Mouse (Mus musculus) cerebellum, adult 2 months (tissue): ENCODE measurements around the gene Micall1. TPM values are rescaled to one million over a fixed set of nuclear protein-coding genes. Genes with fewer than 3 reads are reported as not detected.

ENCODE experiments used
- DNase-seq, 2 experiments: peaks; one replicate each; pipeline ENCODE4 v3.0.0; 2021
- H3K27ac ChIP-seq: fragments of 200-500 bp; 2 replicates; pipeline ENCODE4 v1.5.1; 2012; ENCODE audit warnings: low read length, control low read depth, inconsistent platforms; ENCODE audit not compliant: insufficient read depth
- H3K27me3 ChIP-seq: fragments of 200-500 bp; 2 replicates; pipeline ENCODE4 v1.6.1; 2012; ENCODE audit warnings: inconsistent platforms, mild to moderate bottlenecking, low read length, moderate library complexity; ENCODE audit not compliant: control insufficient read depth, insufficient read depth
- H3K4me1 ChIP-seq: fragments of 200-500 bp; 2 replicates; pipeline ENCODE4 v1.6.1; 2011; ENCODE audit warnings: low read length; ENCODE audit not compliant: control insufficient read depth, insufficient read depth
- H3K4me3 ChIP-seq: fragments of 200-500 bp; replicated peaks from 2 replicates; pipeline ENCODE3; 2011; ENCODE audit warnings: mild to moderate bottlenecking, low read depth, low read length, control low read depth; ENCODE audit not compliant: insufficient read depth
- CTCF ChIP-seq: fragments of 200-500 bp; IDR thresholded peaks from 2 replicates; pipeline ENCODE4 v1.5.1; 2011; ENCODE audit warnings: low read depth, mild to moderate bottlenecking, control low read depth, low read length, moderate library complexity, borderline replicate concordance; ENCODE audit not compliant: insufficient read depth
- POLR2A ChIP-seq: fragments of 200-500 bp; IDR thresholded peaks from 2 replicates; pipeline ENCODE4 v1.6.1; 2011; ENCODE audit warnings: low read length, control low read depth, borderline replicate concordance; ENCODE audit not compliant: insufficient read depth
- WGBS: fragments of 180-500 bp; shearing (Covaris S2); methylation state at CpG from one replicate; pipeline ENCODE4 v1.1.7; 2018; 5-methylcytosine and 5-hydroxymethylcytosine counted together
- polyA plus RNA-seq: library from polyadenylated mRNA; depleted of rRNA; stranded (reverse); fragments of >200 nt; gene quantifications from 2 replicates; pipeline ENCODE4 v1.2.3, GENCODE M21; 2012

Micall1 gene
- polyA plus RNA-seq, 1 experiment: 37.0 TPM

- no peak overlapping the region for H3K4me3 ChIP-seq
- no peaks in the 10 kb centered on the region for H3K4me1 ChIP-seq
- no peaks in the 10 kb centered on the region for H3K27me3 ChIP-seq
- WGBS: 44% methylated on average over 7 of the region's 7 CpGs
- no peak for DNase-seq
- no peak overlapping the region for H3K27ac ChIP-seq
- no peak for TF ChIP-seq POLR2A
- no peak for TF ChIP-seq CTCF
These were observed 9.8 kb upstream of the Micall1 start for GRCm38 (mm10) chr15:79098868-79099267.

- 64% methylated on average over 4 of the region's 4 CpGs for WGBS
- TF ChIP-seq CTCF: no peak
- TF ChIP-seq POLR2A: no peak
These were observed 9.2 kb upstream of the Micall1 start for GRCm38 (mm10) chr15:79099456-79099855.

GRCm38 (mm10) chr15:79100391-79100790, 8.3 kb upstream of the Micall1 start:
- 85% methylated on average over 4 of the region's 4 CpGs for WGBS
- Histone ChIP-seq H3K4me3 (no peak overlapping the region), H3K4me1 (no peaks in the 10 kb centered on the region), H3K27ac (no peak overlapping the region), H3K27me3 (no peaks in the 10 kb centered on the region)
- no peak for DNase-seq
- TF ChIP-seq CTCF: no peak

More at GRCm38 (mm10) chr15:79099456-79099855, 9.2 kb upstream of the Micall1 start:
- Histone ChIP-seq H3K4me1 (no peaks in the 10 kb centered on the region), H3K27ac (no peak overlapping the region; the same call in 1 of the 2 replicates), H3K27me3 (no peaks in the 10 kb centered on the region), H3K4me3 (no peak overlapping the region)
- DNase-seq: no peak

- peak overlapping the region; percentile 65; the same call in 1 of the 2 replicates for H3K27ac ChIP-seq
- DNase-seq: no peak
- no peak for TF ChIP-seq CTCF
- no peak for TF ChIP-seq POLR2A
- no peak overlapping the region for H3K4me3 ChIP-seq
- no peaks in the 10 kb centered on the region for H3K27me3 ChIP-seq
- H3K4me1 ChIP-seq: no peaks in the 10 kb centered on the region
These were observed 7.2 kb upstream of the Micall1 start for GRCm38 (mm10) chr15:79101531-79101930.

GRCm38 (mm10) chr15:79103264-79103663, 5.4 kb upstream of the Micall1 start:
- TF ChIP-seq CTCF (no peak), POLR2A (no peak)
- H3K4me3 ChIP-seq: no peak overlapping the region
- H3K4me1 ChIP-seq: no peaks in the 10 kb centered on the region
- no peaks in the 10 kb centered on the region for H3K27me3 ChIP-seq
- WGBS: 46% methylated on average over 10 of the region's 10 CpGs
- DNase-seq: no peak
- peak overlapping the region; percentile 50; the same call in 1 of the 2 replicates for H3K27ac ChIP-seq

- Histone ChIP-seq H3K27me3 (no peaks in the 10 kb centered on the region), H3K4me3 (no peak overlapping the region), H3K4me1 (peaks cover 4% of the 10 kb centered on the region), H3K27ac (no peak overlapping the region)
- TF ChIP-seq CTCF (no peak), POLR2A (no peak)
- DNase-seq: no peak
- WGBS: 59% methylated on average over 2 of the region's 2 CpGs
These were observed 2.9 kb upstream of the Micall1 start for GRCm38 (mm10) chr15:79105804-79106203.

- Histone ChIP-seq H3K27me3 (no peaks in the 10 kb centered on the region), H3K4me3 (no peak overlapping the region), H3K27ac (no peak overlapping the region), H3K4me1 (peaks cover 9% of the 10 kb centered on the region)
- no peak for DNase-seq
- WGBS: 29% methylated on average over 7 of the region's 7 CpGs
- TF ChIP-seq POLR2A (no peak), CTCF (no peak)
These were observed 732 bp upstream of the Micall1 start for GRCm38 (mm10) chr15:79107966-79108365.

- TF ChIP-seq CTCF: no peak
- TF ChIP-seq POLR2A: no peak
- Histone ChIP-seq H3K27me3 (no peaks in the 10 kb centered on the region), H3K4me1 (peaks cover 9% of the 10 kb centered on the region), H3K4me3 (peak overlapping the region; percentile 60), H3K27ac (peak overlapping the region; percentile 66; the same call in 1 of the 2 replicates)
- under 1% methylated on average over 46 of the region's 46 CpGs for WGBS
- no peak for DNase-seq
These were observed 730 bp downstream of the Micall1 start for GRCm38 (mm10) chr15:79109321-79109934.
